Mouse (Mus musculus): Measurements from ENCODE around the gene Gm17364. TPM values are rescaled to one million over a fixed set of nuclear protein-coding genes. Genes with fewer than 3 reads are reported as not detected.

Gene Gm17364
- polyA plus RNA-seq, 1 experiment: not detected

DNA sequence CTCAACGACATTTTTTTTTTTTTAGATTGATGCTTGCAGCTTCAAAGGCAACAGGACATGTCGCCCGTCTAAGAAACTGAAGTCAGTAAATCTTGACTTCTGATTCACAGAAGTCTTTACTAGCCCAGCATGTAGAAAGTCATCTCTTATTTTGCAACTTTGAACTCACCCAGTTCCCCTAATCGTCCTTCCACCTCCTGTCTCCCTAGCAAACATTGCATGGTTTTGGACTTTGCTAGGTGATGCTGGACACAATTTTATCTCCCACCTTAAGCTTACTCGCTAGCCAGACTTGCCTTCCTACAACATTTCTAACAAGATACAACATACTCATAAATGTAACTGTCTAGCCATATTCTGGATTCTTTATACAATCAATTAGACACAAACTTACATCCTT lies 45.7 kb downstream of the Gm17364 start:
- no peak for TF ChIP-seq POLR2A (IDR thresholded peaks at IDR 0.05; ENCODE audit: extremely low read depth, insufficient read depth, low read length)
- TF ChIP-seq CTCF (IDR thresholded peaks at IDR 0.05; ENCODE audit: extremely low read depth, insufficient read depth, low read length): no peak

DNA sequence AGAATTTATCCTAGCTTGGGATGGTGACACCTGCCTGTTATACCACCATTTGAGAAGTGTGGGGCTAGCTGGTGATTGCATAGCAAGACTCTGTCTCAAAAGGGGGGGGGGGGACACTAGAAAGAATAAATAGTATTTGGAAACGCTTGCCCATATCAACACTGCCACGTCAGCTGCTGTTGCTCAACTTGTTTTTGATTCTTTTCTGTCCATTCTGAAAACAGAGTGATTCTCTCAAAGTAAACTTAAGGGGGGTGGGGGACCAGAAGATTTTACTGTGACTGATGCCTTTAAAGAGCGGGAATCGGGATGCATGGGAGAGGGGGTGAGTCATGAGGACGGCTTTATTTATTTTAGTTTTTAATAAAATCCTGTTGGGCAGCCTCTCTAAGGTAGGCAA lies 47.3 kb downstream of the Gm17364 start:
- TF ChIP-seq POLR2A (IDR thresholded peaks at IDR 0.05; ENCODE audit: extremely low read depth, insufficient read depth, low read length) (no peak), CTCF (IDR thresholded peaks at IDR 0.05; ENCODE audit: extremely low read depth, insufficient read depth, low read length) (no peak)
- H3K4me1 ChIP-seq (ENCODE audit: control insufficient read depth, insufficient read depth, low read length): no peaks in the 10 kb centered on the region
- H3K4me3 ChIP-seq (ENCODE audit: insufficient read depth, low read length): no peak overlapping the region
- no peak overlapping the region for H3K27ac ChIP-seq (ENCODE audit: insufficient read depth, low read length)

More for the DNA sequence above, 45.7 kb downstream of the Gm17364 start:
- H3K4me1 ChIP-seq (ENCODE audit: control insufficient read depth, insufficient read depth, low read length): no peaks in the 10 kb centered on the region
- no peak overlapping the region for H3K4me3 ChIP-seq (ENCODE audit: insufficient read depth, low read length)
- H3K27ac ChIP-seq (ENCODE audit: insufficient read depth, low read length): no peak overlapping the region

Other genes starting within 250 kb of the Gm17364 start
- 3.3 and 4.1 TPM in 2 replicates for gene Mak, start 194.3 kb downstream of the Gm17364 start, polyA plus RNA-seq (2012; rRNA removed)
- not detected in 2 replicates for gene Gcm2, start 162.9 kb downstream of the Gm17364 start, polyA plus RNA-seq (2012; rRNA removed)
- gene Sycp2l, start 159.7 kb downstream of the Gm17364 start, polyA plus RNA-seq (2012; rRNA removed): 0.06 and 0.54 TPM in 2 replicates
- 11.9 and 12.6 TPM in 2 replicates for gene Elovl2, start 53.6 kb downstream of the Gm17364 start, polyA plus RNA-seq (2012; rRNA removed)
- 121 and 125 TPM in 2 replicates for gene Smim13, start 24.1 kb downstream of the Gm17364 start, polyA plus RNA-seq (2012; rRNA removed)
- 4.2 and 4.5 TPM in 2 replicates for gene Nedd9, start 213.4 kb upstream of the Gm17364 start, polyA plus RNA-seq (2012; rRNA removed)

Measured in cortical plate, adult 2 months (tissue).